Mouse (Mus musculus): ENCODE results near the gene Znrd1as.

Gene Znrd1as

GRCm38 (mm10) chr17:36943691-36944090 is 14.7 kb upstream of the Znrd1as start:
- H3K27me3 ChIP-seq (ENCODE audit: insufficient read depth, low read length), result peaks cover 67% of the 10 kb centered on the region
- no peak for TF ChIP-seq CTCF (conservative IDR thresholded peaks at IDR 0.05; ENCODE audit: low read length)
- no peak for TF ChIP-seq NANOG (IDR thresholded peaks at IDR 0.05; ENCODE audit: borderline replicate concordance, low read length)
- TF ChIP-seq POU5F1 (IDR thresholded peaks at IDR 0.05; ENCODE audit: borderline replicate concordance, low read length), result no peak
- no peaks in the 10 kb centered on the region for H3K9me3 ChIP-seq (ENCODE audit: low read length)
- H3K36me3 ChIP-seq (ENCODE audit: insufficient read depth, low read length), result peaks cover 11% of the 10 kb centered on the region
- H3K4me3 ChIP-seq (replicated peaks; ENCODE audit: low read length), result peak overlapping the region; percentile 77
- peaks cover 54% of the 10 kb centered on the region for H3K4me1 ChIP-seq (replicated peaks; ENCODE audit: low read depth, low read length)

- H3K9me3 ChIP-seq (ENCODE audit: low read length), result no peaks in the 10 kb centered on the region
- H3K36me3 ChIP-seq (ENCODE audit: insufficient read depth, low read length), result peaks cover 16% of the 10 kb centered on the region
- no peak for TF ChIP-seq NANOG (IDR thresholded peaks at IDR 0.05; ENCODE audit: borderline replicate concordance, low read length)
- peak; percentile 74 for TF ChIP-seq CTCF (conservative IDR thresholded peaks at IDR 0.05; ENCODE audit: low read length)
- no peak for TF ChIP-seq POU5F1 (IDR thresholded peaks at IDR 0.05; ENCODE audit: borderline replicate concordance, low read length)
- peaks cover 63% of the 10 kb centered on the region for H3K27me3 ChIP-seq (ENCODE audit: insufficient read depth, low read length)
- peaks cover 59% of the 10 kb centered on the region for H3K4me1 ChIP-seq (replicated peaks; ENCODE audit: low read depth, low read length)
- no peak overlapping the region for H3K4me3 ChIP-seq (replicated peaks; ENCODE audit: low read length)
These were observed 14.1 kb upstream of the Znrd1as start for GRCm38 (mm10) chr17:36944121-36944775.

- TF ChIP-seq CTCF (conservative IDR thresholded peaks at IDR 0.05; ENCODE audit: low read length) (no peak), POU5F1 (IDR thresholded peaks at IDR 0.05; ENCODE audit: borderline replicate concordance, low read length) (no peak), NANOG (IDR thresholded peaks at IDR 0.05; ENCODE audit: borderline replicate concordance, low read length) (no peak)
- Histone ChIP-seq H3K27me3 (ENCODE audit: insufficient read depth, low read length) (peaks cover 44% of the 10 kb centered on the region), H3K4me3 (replicated peaks; ENCODE audit: low read length) (peak overlapping the region; percentile 80), H3K9me3 (ENCODE audit: low read length) (no peaks in the 10 kb centered on the region), H3K4me1 (replicated peaks; ENCODE audit: low read depth, low read length) (peaks cover 81% of the 10 kb centered on the region), H3K36me3 (ENCODE audit: insufficient read depth, low read length) (peaks cover 27% of the 10 kb centered on the region)
These were observed 11.2 kb upstream of the Znrd1as start for GRCm38 (mm10) chr17:36947051-36947819.

- Histone ChIP-seq H3K27me3 (ENCODE audit: insufficient read depth, low read length) (peaks cover 33% of the 10 kb centered on the region), H3K4me3 (replicated peaks; ENCODE audit: low read length) (no peak overlapping the region), H3K4me1 (replicated peaks; ENCODE audit: low read depth, low read length) (peaks cover 83% of the 10 kb centered on the region), H3K9me3 (ENCODE audit: low read length) (no peaks in the 10 kb centered on the region), H3K36me3 (ENCODE audit: insufficient read depth, low read length) (peaks cover 27% of the 10 kb centered on the region)
- no peak for TF ChIP-seq POU5F1 (IDR thresholded peaks at IDR 0.05; ENCODE audit: borderline replicate concordance, low read length)
- TF ChIP-seq NANOG (IDR thresholded peaks at IDR 0.05; ENCODE audit: borderline replicate concordance, low read length), result no peak
- no peak for TF ChIP-seq CTCF (conservative IDR thresholded peaks at IDR 0.05; ENCODE audit: low read length)
These were observed 10.1 kb upstream of the Znrd1as start for GRCm38 (mm10) chr17:36948286-36948685.

GRCm38 (mm10) chr17:36949265-36949664 is 9.1 kb upstream of the Znrd1as start:
- peaks cover 36% of the 10 kb centered on the region for H3K36me3 ChIP-seq (ENCODE audit: insufficient read depth, low read length)
- H3K9me3 ChIP-seq (ENCODE audit: low read length), result no peaks in the 10 kb centered on the region
- no peak overlapping the region for H3K4me3 ChIP-seq (replicated peaks; ENCODE audit: low read length)
- H3K27me3 ChIP-seq (ENCODE audit: insufficient read depth, low read length), result peaks cover 25% of the 10 kb centered on the region
- H3K4me1 ChIP-seq (replicated peaks; ENCODE audit: low read depth, low read length), result peaks cover 76% of the 10 kb centered on the region
- TF ChIP-seq NANOG (IDR thresholded peaks at IDR 0.05; ENCODE audit: borderline replicate concordance, low read length) (no peak), POU5F1 (IDR thresholded peaks at IDR 0.05; ENCODE audit: borderline replicate concordance, low read length) (no peak), CTCF (conservative IDR thresholded peaks at IDR 0.05; ENCODE audit: low read length) (no peak)

- H3K4me1 ChIP-seq (replicated peaks; ENCODE audit: low read depth, low read length), result peaks cover 56% of the 10 kb centered on the region
- TF ChIP-seq CTCF (conservative IDR thresholded peaks at IDR 0.05; ENCODE audit: low read length) (no peak), POU5F1 (IDR thresholded peaks at IDR 0.05; ENCODE audit: borderline replicate concordance, low read length) (no peak), NANOG (IDR thresholded peaks at IDR 0.05; ENCODE audit: borderline replicate concordance, low read length) (no peak)
These were observed 7.1 kb upstream of the Znrd1as start, which contains the start of gene Ppp1r11 for GRCm38 (mm10) chr17:36950981-36951947. Gene Ppp1r11, minus strand, starts transcription at chr17:36951741.

GRCm38 (mm10) chr17:36952631-36953030 is 5.8 kb upstream of the Znrd1as start:
- TF ChIP-seq NANOG (IDR thresholded peaks at IDR 0.05; ENCODE audit: borderline replicate concordance, low read length) (no peak), CTCF (conservative IDR thresholded peaks at IDR 0.05; ENCODE audit: low read length) (no peak)
- H3K4me3 ChIP-seq (replicated peaks; ENCODE audit: low read length), result no peak overlapping the region
- H3K9me3 ChIP-seq (ENCODE audit: low read length), result no peaks in the 10 kb centered on the region
- H3K36me3 ChIP-seq (ENCODE audit: insufficient read depth, low read length), result peaks cover 58% of the 10 kb centered on the region
- peaks cover 57% of the 10 kb centered on the region for H3K4me1 ChIP-seq (replicated peaks; ENCODE audit: low read depth, low read length)
- H3K27me3 ChIP-seq (ENCODE audit: insufficient read depth, low read length), result peaks cover 3% of the 10 kb centered on the region

More at GRCm38 (mm10) chr17:36950981-36951947, 7.1 kb upstream of the Znrd1as start, which contains the start of gene Ppp1r11:
- Histone ChIP-seq H3K36me3 (ENCODE audit: insufficient read depth, low read length) (peaks cover 51% of the 10 kb centered on the region), H3K4me3 (replicated peaks; ENCODE audit: low read length) (peak within 1 kb of the TSS; percentile 96), H3K27me3 (ENCODE audit: insufficient read depth, low read length) (peaks cover 13% of the 10 kb centered on the region), H3K9me3 (ENCODE audit: low read length) (no peaks in the 10 kb centered on the region)

Measured in E14TG2a.4 (cell line).